Comparison of ENCODE assay signal across 10 mouse cellular contexts in genomic region chr17:34896366-34896765, GRCm38 (mm10). TPM values are rescaled to one million over a fixed set of nuclear protein-coding genes. Genes with fewer than 3 reads are reported as not detected.
A peak's percentile ranks its signal among the peaks of the same experiment; 100 is the strongest.
DNase-seq lines count a peak whose midpoint lies in the region; ATAC-seq lines count a peak whose summit lies in the region.
"Had no signal": no experiment of that assay in that cellular context is flagged by ENCODE, and none has a peak within 500 bp of the region (broad histone marks: within the 10 kb centered on the region; RNA-seq: fewer than 3 reads in every experiment).

No protein-coding gene starts in this region.

- H3K9ac ChIP-seq in embryonic facial prominence, embryonic 12.5 days, result no peak overlapping the region
- no peak overlapping the region for H3K9ac ChIP-seq in limb, embryonic 11.5 days (ENCODE audit: low read length)

- no peak for ATAC-seq in megakaryocyte, adult 5-6 weeks (ENCODE audit: poor library complexity, severe bottlenecking)
- no peak for ATAC-seq in embryonic facial prominence, embryonic 12.5 days (ENCODE audit: insufficient number of reproducible peaks, insufficient read depth, low FRiP score, low TSS enrichment)
- ATAC-seq in limb, embryonic 11.5 days (ENCODE audit: insufficient number of reproducible peaks, low FRiP score, low TSS enrichment, low read depth), result no peak

- H3K27ac ChIP-seq in embryonic facial prominence, embryonic 12.5 days, result no peak overlapping the region
- H3K27ac ChIP-seq in limb, embryonic 11.5 days (replicated peaks; ENCODE audit: low read depth, low read length), result no peak overlapping the region

- peaks cover 64% of the 10 kb centered on the region for H3K4me1 ChIP-seq in megakaryocyte, embryonic 14.5 days
- H3K4me1 ChIP-seq in embryonic facial prominence, embryonic 12.5 days, result peaks cover 35% of the 10 kb centered on the region
- H3K4me1 ChIP-seq in limb, embryonic 11.5 days (ENCODE audit: control insufficient read depth, insufficient read depth, low read length), result peaks cover 19% of the 10 kb centered on the region; the same call in 1 of the 2 replicates

- no peak for DNase-seq in limb, embryonic 11.5 days (ENCODE audit: low spot score)
- peak; percentile 52 for DNase-seq in thymus, postnatal 0 days (ENCODE audit: low spot score)
- DNase-seq in left cerebral cortex, adult 11 months (ENCODE audit: low spot score), result no peak
- DNase-seq in spleen, postnatal 36 days (ENCODE audit: low spot score in 2 of 2), result no peak
- no peak for DNase-seq in gastrocnemius, postnatal 14 days

- peak overlapping the region; percentile 97 for H3K4me2 ChIP-seq in embryonic facial prominence, embryonic 12.5 days (replicated peaks)
- H3K4me2 ChIP-seq in limb, embryonic 11.5 days (ENCODE audit: low read depth, severe bottlenecking), result no peak overlapping the region

- intact Hi-C loops in gastrocnemius, postnatal 14 days (cut with DNase I; ENCODE audit: low total_unique reads), result no loop called here

- no peaks in the 10 kb centered on the region for H3K27me3 ChIP-seq in megakaryocyte, embryonic 14.5 days (replicated peaks)
- no peaks in the 10 kb centered on the region for H3K27me3 ChIP-seq in embryonic facial prominence, embryonic 12.5 days
- no peaks in the 10 kb centered on the region for H3K27me3 ChIP-seq in limb, embryonic 11.5 days (ENCODE audit: control insufficient read depth, insufficient read depth, low read length)

- whole genome bisulfite sequencing in embryonic facial prominence, embryonic 12.5 days, result 88% methylated on average over 17 of the region's 17 CpGs
- WGBS in limb, embryonic 11.5 days, result 91% methylated on average over 17 of the region's 17 CpGs

- H3K9me3 ChIP-seq in megakaryocyte, embryonic 14.5 days, result no peaks in the 10 kb centered on the region
- H3K9me3 ChIP-seq in embryonic facial prominence, embryonic 12.5 days, result 0 out of 2 replicates have a peak, but pooled peaks cover 4% of the 10 kb centered on the region
- no peaks in the 10 kb centered on the region for H3K9me3 ChIP-seq in limb, embryonic 11.5 days (ENCODE audit: control insufficient read depth, low read length)

- peaks cover 14% of the 10 kb centered on the region for H3K36me3 ChIP-seq in megakaryocyte, embryonic 14.5 days (replicated peaks; ENCODE audit: low read length)
- H3K36me3 ChIP-seq in embryonic facial prominence, embryonic 12.5 days, result peaks cover 10% of the 10 kb centered on the region
- peaks cover 12% of the 10 kb centered on the region for H3K36me3 ChIP-seq in limb, embryonic 11.5 days (ENCODE audit: control insufficient read depth, insufficient read depth, low read length)

- peak overlapping the region; percentile 80 for H3K4me3 ChIP-seq in megakaryocyte, embryonic 14.5 days (replicated peaks)
- peak overlapping the region; percentile 83; the same call in 1 of the 2 replicates for H3K4me3 ChIP-seq in embryonic facial prominence, embryonic 12.5 days
- peak overlapping the region; percentile 83; the same call in 1 of the 2 replicates for H3K4me3 ChIP-seq in limb, embryonic 11.5 days (ENCODE audit: low read depth, low read length)

RNA-seq across cellular contexts. Expression of gene C2, which starts 1.7 kb away (rescaled TPM):
- 3.0 and 6.0 TPM in 2 replicates for polyA plus RNA-seq in megakaryocyte, embryonic 14.5 days (2012; ENCODE audit: insufficient read depth, low replicate concordance)
- 1.0 and 1.3 TPM in 2 replicates for total RNA-seq in megakaryocyte, adult 5-6 weeks (2015)
- total RNA-seq in megakaryocyte, adult 5-6 weeks (2017), result 0.22 TPM in 1 of 2 replicates, not detected in the other
- polyA plus RNA-seq in embryonic facial prominence, embryonic 12.5 days (2016; fragmentation: Nextera tagmentation; extraction: Ambion mirVana), result 1.2 and 2.5 TPM in 2 replicates
- 0.44 and 0.58 TPM in 2 replicates for polyA plus RNA-seq in limb, embryonic 11.5 days (2014; fragmentation: Nextera tagmentation; extraction: Ambion mirVana)
- polyA plus RNA-seq in thymus, postnatal 0 days (2015; fragmentation: Nextera tagmentation; extraction: Ambion mirVana), result 7.6 TPM in 2 replicates
- total RNA-seq in gastrocnemius, postnatal 14 days (2021), result 1 to 10 TPM; 1.8 to 3.1 TPM

RNA-seq across cellular contexts. Expression of gene Ehmt2, which starts 1.9 kb away (rescaled TPM):
- polyA plus RNA-seq in megakaryocyte, embryonic 14.5 days (2012; ENCODE audit: insufficient read depth, low replicate concordance), result 356 and 543 TPM in 2 replicates
- 66.5 and 68.9 TPM in 2 replicates for total RNA-seq in megakaryocyte, adult 5-6 weeks (2015)
- 75.4 and 75.7 TPM in 2 replicates for total RNA-seq in megakaryocyte, adult 5-6 weeks (2017)
- 111 and 121 TPM in 2 replicates for polyA plus RNA-seq in embryonic facial prominence, embryonic 12.5 days (2016; fragmentation: Nextera tagmentation; extraction: Ambion mirVana)
- 77.8 and 78.9 TPM in 2 replicates for polyA plus RNA-seq in limb, embryonic 11.5 days (2014; fragmentation: Nextera tagmentation; extraction: Ambion mirVana)
- 38.6 and 47.9 TPM in 2 replicates for polyA plus RNA-seq in thymus, postnatal 0 days (2015; fragmentation: Nextera tagmentation; extraction: Ambion mirVana)
- 10 to 100 TPM; 29.4 to 32.2 TPM for total RNA-seq in gastrocnemius, postnatal 14 days (2021)

RNA-seq across cellular contexts. Expression of gene Gm20547, which starts 14.5 kb away (rescaled TPM):
- not detected in 2 replicates for polyA plus RNA-seq in megakaryocyte, embryonic 14.5 days (2012; ENCODE audit: insufficient read depth, low replicate concordance)
- not detected in 2 replicates for total RNA-seq in megakaryocyte, adult 5-6 weeks (2015)
- 0.41 TPM in 1 of 2 replicates, not detected in the other for total RNA-seq in megakaryocyte, adult 5-6 weeks (2017)
- polyA plus RNA-seq in embryonic facial prominence, embryonic 12.5 days (2016; fragmentation: Nextera tagmentation; extraction: Ambion mirVana), result 0.31 TPM in 1 of 2 replicates, not detected in the other
- not detected in 2 replicates for polyA plus RNA-seq in limb, embryonic 11.5 days (2014; fragmentation: Nextera tagmentation; extraction: Ambion mirVana)
- not detected in 2 replicates for polyA plus RNA-seq in thymus, postnatal 0 days (2015; fragmentation: Nextera tagmentation; extraction: Ambion mirVana)
- not detected for total RNA-seq in gastrocnemius, postnatal 14 days (2021)
- polyA plus RNA-seq: gonadal fat pad, adult 2 months; lung, embryonic 16.5 days had no signal

RNA-seq across cellular contexts. Expression of gene Zbtb12, which starts 17.1 kb away (rescaled TPM):
- polyA plus RNA-seq in megakaryocyte, embryonic 14.5 days (2012; ENCODE audit: insufficient read depth, low replicate concordance), result 6.7 and 15.4 TPM in 2 replicates
- total RNA-seq in megakaryocyte, adult 5-6 weeks (2015), result 0.78 and 1.1 TPM in 2 replicates
- 0.98 and 1.0 TPM in 2 replicates for total RNA-seq in megakaryocyte, adult 5-6 weeks (2017)
- 8.6 and 8.9 TPM in 2 replicates for polyA plus RNA-seq in embryonic facial prominence, embryonic 12.5 days (2016; fragmentation: Nextera tagmentation; extraction: Ambion mirVana)
- polyA plus RNA-seq in limb, embryonic 11.5 days (2014; fragmentation: Nextera tagmentation; extraction: Ambion mirVana), result 1.9 and 2.3 TPM in 2 replicates
- polyA plus RNA-seq in thymus, postnatal 0 days (2015; fragmentation: Nextera tagmentation; extraction: Ambion mirVana), result 1.6 and 1.7 TPM in 2 replicates
- 1 to 10 TPM; 3.4 to 5.1 TPM for total RNA-seq in gastrocnemius, postnatal 14 days (2021)

RNA-seq across cellular contexts. Expression of gene Slc44a4, which starts 17.9 kb away (rescaled TPM):
- not detected in 2 replicates for polyA plus RNA-seq in megakaryocyte, embryonic 14.5 days (2012; ENCODE audit: insufficient read depth, low replicate concordance)
- total RNA-seq in megakaryocyte, adult 5-6 weeks (2015), result 0.33 TPM in 1 of 2 replicates, not detected in the other
- 0.12 TPM in 1 of 2 replicates, not detected in the other for total RNA-seq in megakaryocyte, adult 5-6 weeks (2017)
- 0.29 TPM in 1 of 2 replicates, not detected in the other for polyA plus RNA-seq in embryonic facial prominence, embryonic 12.5 days (2016; fragmentation: Nextera tagmentation; extraction: Ambion mirVana)
- 0.21 TPM in 1 of 2 replicates, not detected in the other for polyA plus RNA-seq in limb, embryonic 11.5 days (2014; fragmentation: Nextera tagmentation; extraction: Ambion mirVana)
- 0.57 and 0.81 TPM in 2 replicates for polyA plus RNA-seq in thymus, postnatal 0 days (2015; fragmentation: Nextera tagmentation; extraction: Ambion mirVana)
- total RNA-seq in gastrocnemius, postnatal 14 days (2021), result under 1 TPM in 1 of 2 experiments, not detected in 1; 0.09 TPM
